36 mouse cellular contexts compared by ENCODE assay signal in genomic region chr7:80307766-80308165, GRCm38 (mm10). TPM values are rescaled to one million over a fixed set of nuclear protein-coding genes. Genes with fewer than 3 reads are reported as not detected.
DNase-seq lines count a peak whose midpoint lies in the region; ATAC-seq and TF ChIP-seq lines count a peak whose summit lies in the region.
"Had no signal": no experiment of that assay in that cellular context is flagged by ENCODE, and none has a peak within 500 bp of the region (broad histone marks: within the 10 kb centered on the region; RNA-seq: fewer than 3 reads in every experiment).

No protein-coding gene starts in this region.

- no peak overlapping the region for H3K27ac ChIP-seq in intestine, postnatal 0 days (ENCODE audit: low read depth, low read length)
- no peak overlapping the region for H3K27ac ChIP-seq in intestine, embryonic 16.5 days (ENCODE audit: low read length)
- H3K27ac ChIP-seq in midbrain, postnatal 0 days (ENCODE audit: low read depth, low read length) = no peak overlapping the region
- H3K27ac ChIP-seq in midbrain, embryonic 13.5 days = no peak overlapping the region
- H3K27ac ChIP-seq: embryonic facial prominence, embryonic 10.5 days; embryonic facial prominence, embryonic 15.5 days; forebrain, embryonic 12.5 days; heart, embryonic 10.5 days; heart, embryonic 15.5 days; hindbrain, embryonic 13.5 days; limb, embryonic 10.5 days; limb, embryonic 15.5 days; liver, embryonic 14.5 days; lung, embryonic 15.5 days; midbrain, embryonic 12.5 days; neural tube, embryonic 15.5 days; stomach, embryonic 15.5 days had no signal

- H3K4me3 ChIP-seq in intestine, postnatal 0 days (ENCODE audit: low read depth, low read length) = no peak overlapping the region
- no peak overlapping the region for H3K4me3 ChIP-seq in intestine, embryonic 16.5 days (ENCODE audit: low read length)
- no peak overlapping the region for H3K4me3 ChIP-seq in midbrain, postnatal 0 days (ENCODE audit: low read depth, low read length)
- H3K4me3 ChIP-seq in midbrain, embryonic 13.5 days (replicated peaks) = no peak overlapping the region
- H3K4me3 ChIP-seq: embryonic facial prominence, embryonic 10.5 days; embryonic facial prominence, embryonic 15.5 days; forebrain, embryonic 12.5 days; heart, embryonic 10.5 days; heart, embryonic 15.5 days; hindbrain, embryonic 13.5 days; limb, embryonic 10.5 days; limb, embryonic 15.5 days; lung, embryonic 15.5 days; megakaryocyte, embryonic 14.5 days; midbrain, embryonic 12.5 days; neural tube, embryonic 15.5 days; stomach, embryonic 15.5 days had no signal

- WGBS in intestine, postnatal 0 days = 72% methylated on average over 3 of the region's 3 CpGs
- WGBS in intestine, embryonic 16.5 days = 78% methylated on average over 3 of the region's 3 CpGs
- 80% methylated on average over 3 of the region's 3 CpGs for WGBS in midbrain, postnatal 0 days
- WGBS in midbrain, embryonic 13.5 days = 84% methylated on average over 3 of the region's 3 CpGs

- H3K4me2 ChIP-seq in intestine, postnatal 0 days (replicated peaks; ENCODE audit: low read depth) = no peak overlapping the region
- H3K4me2 ChIP-seq in intestine, embryonic 16.5 days (ENCODE audit: low read depth, low read length) = no peak overlapping the region
- no peak overlapping the region for H3K4me2 ChIP-seq in midbrain, postnatal 0 days (ENCODE audit: low read depth, low read length, poor library complexity, severe bottlenecking)
- H3K4me2 ChIP-seq in midbrain, embryonic 13.5 days (replicated peaks) = no peak overlapping the region
- H3K4me2 ChIP-seq: embryonic facial prominence, embryonic 15.5 days; forebrain, embryonic 12.5 days; heart, embryonic 15.5 days; hindbrain, embryonic 13.5 days; limb, embryonic 15.5 days; lung, embryonic 15.5 days; midbrain, embryonic 12.5 days; neural tube, embryonic 15.5 days; stomach, embryonic 15.5 days had no signal

- H3K9ac ChIP-seq in intestine, postnatal 0 days (ENCODE audit: low read depth, low read length) = no peak overlapping the region
- no peak overlapping the region for H3K9ac ChIP-seq in intestine, embryonic 16.5 days (ENCODE audit: low read depth, low read length)
- H3K9ac ChIP-seq in midbrain, postnatal 0 days (replicated peaks; ENCODE audit: low read length, poor library complexity, severe bottlenecking) = no peak overlapping the region
- no peak overlapping the region for H3K9ac ChIP-seq in midbrain, embryonic 13.5 days (replicated peaks)
- H3K9ac ChIP-seq: embryonic facial prominence, embryonic 15.5 days; forebrain, embryonic 12.5 days; heart, embryonic 15.5 days; hindbrain, embryonic 13.5 days; limb, embryonic 15.5 days; liver, embryonic 14.5 days; lung, embryonic 15.5 days; midbrain, embryonic 12.5 days; neural tube, embryonic 15.5 days; stomach, embryonic 15.5 days had no signal

- no peaks in the 10 kb centered on the region for H3K4me1 ChIP-seq in intestine, postnatal 0 days (replicated peaks; ENCODE audit: control insufficient read depth, insufficient read depth, low read length)
- H3K4me1 ChIP-seq in intestine, embryonic 16.5 days (ENCODE audit: control insufficient read depth, insufficient read depth, low read length) = no peaks in the 10 kb centered on the region
- H3K4me1 ChIP-seq in midbrain, postnatal 0 days (ENCODE audit: insufficient read depth, low read length) = no peaks in the 10 kb centered on the region
- no peaks in the 10 kb centered on the region for H3K4me1 ChIP-seq in midbrain, embryonic 13.5 days (replicated peaks)
- H3K4me1 ChIP-seq: embryonic facial prominence, embryonic 10.5 days; embryonic facial prominence, embryonic 15.5 days; forebrain, embryonic 12.5 days; heart, embryonic 10.5 days; heart, embryonic 15.5 days; hindbrain, embryonic 13.5 days; limb, embryonic 10.5 days; limb, embryonic 15.5 days; lung, embryonic 15.5 days; megakaryocyte, embryonic 14.5 days; midbrain, embryonic 12.5 days; neural tube, embryonic 15.5 days; stomach, embryonic 15.5 days had no signal

- no peak for ATAC-seq in intestine, postnatal 0 days
- ATAC-seq in intestine, embryonic 16.5 days = no peak
- ATAC-seq in midbrain, postnatal 0 days (ENCODE audit: low FRiP score) = no peak
- ATAC-seq in midbrain, embryonic 13.5 days = no peak
- ATAC-seq: Patski had no signal

- H3K9me3 ChIP-seq in intestine, postnatal 0 days (ENCODE audit: control insufficient read depth) = no peaks in the 10 kb centered on the region
- no peaks in the 10 kb centered on the region for H3K9me3 ChIP-seq in intestine, embryonic 16.5 days (ENCODE audit: control insufficient read depth, low read length)
- H3K9me3 ChIP-seq in midbrain, postnatal 0 days (ENCODE audit: low read length) = no peaks in the 10 kb centered on the region
- H3K9me3 ChIP-seq in midbrain, embryonic 13.5 days = no peaks in the 10 kb centered on the region
- H3K9me3 ChIP-seq: embryonic facial prominence, embryonic 10.5 days; embryonic facial prominence, embryonic 15.5 days; forebrain, embryonic 12.5 days; G1E; heart, embryonic 10.5 days; heart, embryonic 15.5 days; hindbrain, embryonic 13.5 days; limb, embryonic 10.5 days; limb, embryonic 15.5 days; lung, embryonic 15.5 days; megakaryocyte, embryonic 14.5 days; midbrain, embryonic 12.5 days; neural tube, embryonic 15.5 days; stomach, embryonic 15.5 days had no signal

- TF ChIP-seq CTCF in intestine, postnatal 0 days (IDR thresholded peaks at IDR 0.05; ENCODE audit: low read depth) = peak; percentile 44
- peak; percentile 12; the same call in 1 of the 2 replicates for TF ChIP-seq CTCF in midbrain, postnatal 0 days (IDR thresholded peaks at IDR 0.05)

- no peak for DNase-seq in midbrain, postnatal 0 days (ENCODE audit: low spot score)
- peak; percentile 43 for DNase-seq in naive thymus-derived CD4-positive, alpha-beta T cell, adult 2 months (ENCODE audit: low read depth)
- DNase-seq in embryo, embryonic 9.5 days (ENCODE audit: extremely low spot score) = no peak
- DNase-seq in cerebellum, adult 11 months = no peak
- DNase-seq: adrenal gland, postnatal 25 days; cerebellum, adult 18-20 months; cerebellum, postnatal 10 days; gastrocnemius, postnatal 10 days; heart, postnatal 4 days; kidney, adult 11 months; kidney, postnatal 4 days; lung, postnatal 36 days; retina, postnatal 1 day; right cerebral cortex, postnatal 14 days; thymus, adult 2 months; thymus, postnatal 36 days had no signal

- H3K36me3 ChIP-seq in intestine, postnatal 0 days (ENCODE audit: control insufficient read depth, insufficient read depth) = peaks cover 71% of the 10 kb centered on the region
- peaks cover 13% of the 10 kb centered on the region for H3K36me3 ChIP-seq in intestine, embryonic 16.5 days (ENCODE audit: control insufficient read depth, insufficient read depth, low read length)
- no peaks in the 10 kb centered on the region for H3K36me3 ChIP-seq in midbrain, postnatal 0 days (ENCODE audit: insufficient read depth, low read length)
- peaks cover 73% of the 10 kb centered on the region for H3K36me3 ChIP-seq in midbrain, embryonic 13.5 days

- H3K27me3 ChIP-seq in intestine, postnatal 0 days (replicated peaks; ENCODE audit: control insufficient read depth, insufficient read depth, low read length) = no peaks in the 10 kb centered on the region
- H3K27me3 ChIP-seq in intestine, embryonic 16.5 days (replicated peaks; ENCODE audit: control insufficient read depth, insufficient read depth, low read length) = no peaks in the 10 kb centered on the region
- no peaks in the 10 kb centered on the region for H3K27me3 ChIP-seq in midbrain, postnatal 0 days (ENCODE audit: insufficient read depth, low read length)
- H3K27me3 ChIP-seq in midbrain, embryonic 13.5 days = no peaks in the 10 kb centered on the region
- H3K27me3 ChIP-seq: CH12.LX; embryonic facial prominence, embryonic 15.5 days; forebrain, embryonic 12.5 days; heart, embryonic 15.5 days; hindbrain, embryonic 13.5 days; limb, embryonic 15.5 days; lung, embryonic 15.5 days; megakaryocyte, embryonic 14.5 days; midbrain, embryonic 12.5 days; neural tube, embryonic 15.5 days; Patski; stomach, embryonic 15.5 days had no signal

RNA-seq across cellular contexts. Expression of gene Prc1, which starts 13.5 kb away (rescaled TPM):
- polyA plus RNA-seq in intestine, postnatal 0 days (2015; fragmentation: Nextera tagmentation; extraction: Ambion mirVana) = 32.5 TPM in 2 replicates
- polyA plus RNA-seq in intestine, embryonic 16.5 days (2015; fragmentation: Nextera tagmentation; extraction: Ambion mirVana) = 101 and 102 TPM in 2 replicates
- total RNA-seq in midbrain, postnatal 0 days (2014; rRNA removed) = 12.9 and 13.2 TPM in 2 replicates
- 13.3 and 14.1 TPM in 2 replicates for polyA plus RNA-seq in midbrain, postnatal 0 days (2015; fragmentation: Nextera tagmentation; extraction: Ambion mirVana)
- polyA plus RNA-seq in midbrain, embryonic 13.5 days (2015; fragmentation: Nextera tagmentation; extraction: Ambion mirVana) = 75.2 and 78.9 TPM in 2 replicates

RNA-seq across cellular contexts. Expression of gene Rccd1, which starts 16.5 kb away (rescaled TPM):
- 3.2 and 4.4 TPM in 2 replicates for polyA plus RNA-seq in intestine, postnatal 0 days (2015; fragmentation: Nextera tagmentation; extraction: Ambion mirVana)
- 7.9 and 8.3 TPM in 2 replicates for polyA plus RNA-seq in intestine, embryonic 16.5 days (2015; fragmentation: Nextera tagmentation; extraction: Ambion mirVana)
- 22.7 and 30.6 TPM in 2 replicates for total RNA-seq in midbrain, postnatal 0 days (2014; rRNA removed)
- polyA plus RNA-seq in midbrain, postnatal 0 days (2015; fragmentation: Nextera tagmentation; extraction: Ambion mirVana) = 7.4 and 7.9 TPM in 2 replicates
- polyA plus RNA-seq in midbrain, embryonic 13.5 days (2015; fragmentation: Nextera tagmentation; extraction: Ambion mirVana) = 13.6 and 16.5 TPM in 2 replicates

RNA-seq across cellular contexts. Expression of gene Unc45a, which starts 33.0 kb away (rescaled TPM):
- polyA plus RNA-seq in intestine, postnatal 0 days (2015; fragmentation: Nextera tagmentation; extraction: Ambion mirVana) = 19.7 and 20.0 TPM in 2 replicates
- polyA plus RNA-seq in intestine, embryonic 16.5 days (2015; fragmentation: Nextera tagmentation; extraction: Ambion mirVana) = 35.0 and 38.5 TPM in 2 replicates
- total RNA-seq in midbrain, postnatal 0 days (2014; rRNA removed) = 51.0 and 63.3 TPM in 2 replicates
- 54.6 and 55.9 TPM in 2 replicates for polyA plus RNA-seq in midbrain, postnatal 0 days (2015; fragmentation: Nextera tagmentation; extraction: Ambion mirVana)
- polyA plus RNA-seq in midbrain, embryonic 13.5 days (2015; fragmentation: Nextera tagmentation; extraction: Ambion mirVana) = 52.5 and 58.6 TPM in 2 replicates

RNA-seq across cellular contexts. Expression of gene Hddc3, which starts 35.1 kb away (rescaled TPM):
- polyA plus RNA-seq in intestine, postnatal 0 days (2015; fragmentation: Nextera tagmentation; extraction: Ambion mirVana) = 8.3 and 8.8 TPM in 2 replicates
- polyA plus RNA-seq in intestine, embryonic 16.5 days (2015; fragmentation: Nextera tagmentation; extraction: Ambion mirVana) = 15.1 and 18.7 TPM in 2 replicates
- total RNA-seq in midbrain, postnatal 0 days (2014; rRNA removed) = 35.9 and 36.7 TPM in 2 replicates
- polyA plus RNA-seq in midbrain, postnatal 0 days (2015; fragmentation: Nextera tagmentation; extraction: Ambion mirVana) = 15.1 and 16.8 TPM in 2 replicates
- polyA plus RNA-seq in midbrain, embryonic 13.5 days (2015; fragmentation: Nextera tagmentation; extraction: Ambion mirVana) = 22.6 and 26.4 TPM in 2 replicates

RNA-seq across cellular contexts. Expression of gene Vps33b, which starts 38.3 kb away (rescaled TPM):
- 11.7 and 12.9 TPM in 2 replicates for polyA plus RNA-seq in intestine, postnatal 0 days (2015; fragmentation: Nextera tagmentation; extraction: Ambion mirVana)
- polyA plus RNA-seq in intestine, embryonic 16.5 days (2015; fragmentation: Nextera tagmentation; extraction: Ambion mirVana) = 15.9 and 16.1 TPM in 2 replicates
- 25.0 and 35.4 TPM in 2 replicates for total RNA-seq in midbrain, postnatal 0 days (2014; rRNA removed)
- polyA plus RNA-seq in midbrain, postnatal 0 days (2015; fragmentation: Nextera tagmentation; extraction: Ambion mirVana) = 15.3 and 18.3 TPM in 2 replicates
- polyA plus RNA-seq in midbrain, embryonic 13.5 days (2015; fragmentation: Nextera tagmentation; extraction: Ambion mirVana) = 25.1 and 25.2 TPM in 2 replicates
